Mouse (Mus musculus): ENCODE measurements at regions not wholly inside any gene's neighbourhood (a gene's known extent, or its start where the extent isn't known, plus 50 kb on each side); places are given as distances from the start of the nearest gene placed in this dataset.

DNA sequence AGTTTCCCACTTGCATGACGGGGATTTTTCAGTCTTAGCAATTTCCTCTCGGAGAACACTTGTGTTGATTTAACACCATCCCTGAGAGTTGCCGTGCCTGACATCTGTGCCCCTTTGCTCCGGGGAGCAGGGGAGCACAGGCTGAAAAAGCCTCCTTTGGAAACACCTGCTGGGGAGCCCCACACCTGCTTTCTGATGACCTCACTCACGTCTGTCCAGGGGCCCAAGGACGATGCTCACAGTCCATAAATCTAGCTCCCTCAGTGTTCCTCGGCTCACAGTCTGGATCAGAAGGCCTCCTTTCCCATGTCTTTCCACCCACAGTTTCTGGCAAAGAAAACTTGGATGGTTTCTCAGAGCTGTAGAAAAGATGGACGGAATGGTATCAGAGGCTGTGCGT is 208.7 kb downstream of the Pmp22 start:
- no peak overlapping the region for H3K27ac ChIP-seq (replicated peaks; ENCODE audit: low read depth, low read length)
- H3K4me3 ChIP-seq (ENCODE audit: insufficient read depth, low read depth, low read length), result no peak overlapping the region
- H3K4me1 ChIP-seq (ENCODE audit: control insufficient read depth, insufficient read depth, insufficient read length, low read length), result no peaks in the 10 kb centered on the region

DNA sequence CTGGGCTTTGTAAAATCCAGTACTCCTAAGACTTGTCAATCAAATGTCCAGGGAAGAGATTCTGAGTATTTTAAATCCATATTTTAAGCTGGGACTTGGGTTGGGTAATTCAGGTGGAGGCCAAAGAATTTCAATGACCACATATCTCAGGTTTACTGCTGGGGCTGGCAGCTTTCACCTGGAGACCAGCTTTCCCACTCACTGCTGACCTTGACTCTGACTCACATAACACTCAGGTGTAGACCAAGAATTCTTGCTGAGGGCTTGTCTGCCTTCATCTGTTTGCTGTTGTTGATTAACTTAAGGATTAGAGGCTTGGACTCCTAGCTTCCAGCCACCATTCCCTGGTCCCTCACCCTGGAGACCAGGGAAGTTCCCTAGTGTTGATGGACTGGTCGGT is 209.5 kb downstream of the Pmp22 start:
- Histone ChIP-seq H3K27ac (replicated peaks; ENCODE audit: low read depth, low read length) (no peak overlapping the region), H3K4me3 (ENCODE audit: insufficient read depth, low read depth, low read length) (no peak overlapping the region), H3K4me1 (ENCODE audit: control insufficient read depth, insufficient read depth, insufficient read length, low read length) (no peaks in the 10 kb centered on the region)

DNA sequence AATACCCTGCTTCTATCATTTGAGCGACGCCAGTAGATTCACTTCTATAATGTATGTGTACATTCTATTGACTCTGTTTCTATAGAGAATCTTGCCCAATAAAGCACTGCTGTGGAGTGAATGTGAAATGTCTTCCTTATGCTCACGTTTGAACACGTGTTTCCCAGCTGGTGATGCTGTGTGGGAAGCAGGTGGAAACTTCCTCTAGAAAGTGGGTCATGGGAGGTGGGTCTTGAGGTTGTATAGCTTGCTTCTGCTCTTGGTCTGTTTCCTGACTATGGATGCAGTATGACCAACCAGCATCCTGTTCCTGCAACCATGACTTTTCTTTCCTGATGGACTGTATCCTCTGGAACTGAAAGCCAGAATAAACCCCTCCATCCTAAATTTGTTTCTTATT is 216.9 kb downstream of the Pmp22 start:
- no peak overlapping the region for H3K4me3 ChIP-seq (ENCODE audit: insufficient read depth, low read depth, low read length)
- H3K4me1 ChIP-seq (ENCODE audit: control insufficient read depth, insufficient read depth, insufficient read length, low read length), result no peaks in the 10 kb centered on the region
- H3K27ac ChIP-seq (replicated peaks; ENCODE audit: low read depth, low read length), result no peak overlapping the region

DNA sequence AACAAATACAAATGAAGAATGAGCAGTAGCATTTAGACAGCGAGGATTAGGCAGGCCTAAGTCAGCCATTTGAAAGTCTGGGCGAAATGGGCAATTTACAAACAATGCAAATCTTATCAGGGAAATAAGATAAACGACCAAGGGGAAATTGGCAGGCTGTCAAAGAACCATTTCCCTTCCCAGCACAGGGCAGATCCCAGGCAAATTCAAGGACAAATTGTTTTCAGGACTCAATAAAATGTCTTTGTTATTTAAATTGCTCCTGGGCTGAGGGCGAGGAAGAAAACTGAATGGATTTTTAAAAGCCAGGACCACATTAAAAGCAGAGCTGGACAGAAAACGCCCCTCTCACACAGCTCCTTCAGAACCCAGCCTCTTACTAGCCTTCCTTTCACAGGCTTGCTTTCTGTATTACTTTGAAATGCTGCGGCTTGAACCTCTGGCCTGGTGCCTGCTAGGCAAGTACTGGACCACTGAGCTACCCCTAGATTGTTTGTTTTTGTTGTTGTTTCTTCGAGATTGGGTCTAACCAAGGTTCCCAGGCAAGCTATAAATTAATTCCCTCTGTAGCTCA is 221.4 kb downstream of the Pmp22 start:
- Histone ChIP-seq H3K27ac (replicated peaks; ENCODE audit: low read depth, low read length) (peak overlapping the region; percentile 75), H3K4me3 (ENCODE audit: insufficient read depth, low read depth, low read length) (no peak overlapping the region), H3K4me1 (ENCODE audit: control insufficient read depth, insufficient read depth, insufficient read length, low read length) (no peaks in the 10 kb centered on the region)

DNA sequence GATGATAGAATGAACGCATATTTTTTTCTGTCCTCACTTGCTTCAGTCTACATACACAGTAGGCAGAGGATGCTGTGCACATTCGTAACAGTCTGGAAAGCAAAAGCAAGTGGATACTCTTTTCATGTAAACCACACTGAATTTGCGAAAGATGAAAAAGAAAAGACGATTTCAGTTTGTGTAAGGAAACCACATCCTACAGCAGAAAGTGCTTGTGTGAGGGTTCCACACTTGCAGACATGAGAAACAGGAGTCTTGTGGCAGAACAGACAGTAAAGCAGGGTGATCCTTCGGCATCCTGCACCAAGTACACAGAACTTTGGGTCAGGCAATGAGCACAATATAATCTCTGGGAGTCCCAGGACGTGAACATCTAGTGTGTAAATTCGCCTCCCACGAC is 223.2 kb downstream of the Pmp22 start:
- H3K4me3 ChIP-seq (ENCODE audit: insufficient read depth, low read depth, low read length), result no peak overlapping the region
- no peaks in the 10 kb centered on the region for H3K4me1 ChIP-seq (ENCODE audit: control insufficient read depth, insufficient read depth, insufficient read length, low read length)
- H3K27ac ChIP-seq (replicated peaks; ENCODE audit: low read depth, low read length), result no peak overlapping the region

DNA sequence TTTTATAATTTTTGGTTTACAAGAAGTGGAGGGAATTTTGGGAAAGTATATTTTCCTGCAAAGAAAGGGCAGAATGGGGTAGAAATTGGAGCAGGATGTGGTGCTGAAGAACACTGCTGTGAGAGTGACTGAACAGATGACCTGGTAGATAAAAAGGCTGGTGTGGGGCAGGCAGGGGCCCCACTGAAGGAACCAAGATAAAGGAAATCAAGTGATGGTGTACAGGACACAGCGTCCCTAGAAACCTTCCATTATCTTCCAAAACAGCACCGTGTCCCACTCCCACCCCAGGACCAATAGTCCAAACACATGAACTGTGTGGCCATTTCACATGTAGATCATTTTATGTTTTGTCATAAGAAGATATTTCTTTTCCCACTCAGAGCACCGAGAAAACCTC is 224.2 kb downstream of the Pmp22 start:
- Histone ChIP-seq H3K27ac (replicated peaks; ENCODE audit: low read depth, low read length) (no peak overlapping the region), H3K4me1 (ENCODE audit: control insufficient read depth, insufficient read depth, insufficient read length, low read length) (no peaks in the 10 kb centered on the region), H3K4me3 (ENCODE audit: insufficient read depth, low read depth, low read length) (no peak overlapping the region)

DNA sequence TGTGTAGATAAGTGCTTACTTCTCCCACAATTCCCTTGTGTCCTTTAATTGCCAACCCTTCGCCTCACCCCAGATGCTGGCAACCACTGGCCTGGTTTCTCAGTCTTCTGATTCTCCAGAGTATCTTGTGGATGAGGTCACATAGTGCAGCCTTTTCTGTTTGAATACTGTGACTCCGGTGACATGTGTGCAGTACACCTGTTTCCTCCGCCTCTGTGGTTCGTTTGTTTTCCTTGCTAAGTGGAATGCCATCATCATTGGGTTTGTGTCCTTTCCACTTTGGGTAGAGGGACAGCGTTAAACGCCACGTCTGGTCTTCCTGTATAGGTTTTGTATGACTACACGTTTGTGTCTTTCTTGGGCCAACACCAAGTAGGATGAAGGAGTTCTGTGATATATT is 224.9 kb downstream of the Pmp22 start:
- no peaks in the 10 kb centered on the region for H3K4me1 ChIP-seq (ENCODE audit: control insufficient read depth, insufficient read depth, insufficient read length, low read length)
- no peak overlapping the region for H3K4me3 ChIP-seq (ENCODE audit: insufficient read depth, low read depth, low read length)
- H3K27ac ChIP-seq (replicated peaks; ENCODE audit: low read depth, low read length), result no peak overlapping the region

DNA sequence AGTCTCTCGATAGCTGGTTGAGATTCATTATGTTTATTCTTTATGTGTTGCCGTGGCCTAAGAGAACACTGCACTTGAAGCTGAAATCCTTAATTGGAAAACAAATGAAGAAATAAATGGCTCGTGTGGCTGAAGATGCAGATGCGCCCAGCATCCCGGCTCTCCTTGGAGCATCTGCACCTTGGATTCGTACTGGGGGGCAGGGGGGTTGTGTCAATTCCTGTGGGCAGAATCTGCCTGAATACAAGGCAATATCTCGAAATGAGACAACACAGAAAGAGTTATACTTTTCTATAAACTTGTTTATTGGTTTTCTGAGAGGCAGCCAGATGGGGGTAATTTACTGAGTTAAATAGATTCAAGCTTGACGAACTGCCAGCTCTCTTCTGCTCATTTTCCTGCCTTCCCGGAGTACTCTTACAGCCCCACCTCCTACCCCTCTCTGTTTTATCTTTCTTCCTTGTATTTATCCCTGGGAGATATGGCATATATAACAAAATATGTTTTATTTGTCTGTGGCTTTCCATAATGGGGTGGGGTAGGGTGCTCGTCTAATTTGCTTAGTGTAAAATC is 229.1 kb downstream of the Pmp22 start:
- H3K4me1 ChIP-seq (ENCODE audit: control insufficient read depth, insufficient read depth, insufficient read length, low read length), result no peaks in the 10 kb centered on the region
- H3K4me3 ChIP-seq (ENCODE audit: insufficient read depth, low read depth, low read length), result no peak overlapping the region
- no peak overlapping the region for H3K27ac ChIP-seq (replicated peaks; ENCODE audit: low read depth, low read length)

DNA sequence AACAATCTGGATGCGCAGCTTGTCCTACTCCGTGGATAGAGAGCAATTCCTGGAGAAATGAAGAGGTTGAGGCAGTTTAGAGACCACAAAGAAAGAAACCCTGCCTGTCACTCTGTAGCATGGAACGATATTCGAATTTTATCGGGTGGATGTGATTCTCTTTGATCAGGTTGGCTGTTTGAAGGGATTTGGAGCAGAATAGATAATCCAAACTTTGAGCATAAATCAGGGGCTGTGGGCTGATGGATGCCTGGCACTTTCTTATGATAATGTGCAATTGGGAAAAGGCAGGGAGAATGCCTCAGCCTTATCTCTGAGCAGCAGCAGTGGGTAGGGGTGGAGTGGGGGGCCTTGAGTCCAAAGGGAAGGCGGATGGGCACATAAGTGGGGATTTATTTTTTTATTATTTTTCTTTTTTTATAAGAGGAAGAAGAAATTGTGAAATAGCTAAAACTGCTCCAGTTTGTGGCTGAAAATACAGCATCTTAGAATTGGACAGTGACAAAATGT is 239.0 kb downstream of the Pmp22 start:
- no peak overlapping the region for H3K4me3 ChIP-seq (ENCODE audit: insufficient read depth, low read depth, low read length)
- no peaks in the 10 kb centered on the region for H3K4me1 ChIP-seq (ENCODE audit: control insufficient read depth, insufficient read depth, insufficient read length, low read length)
- H3K27ac ChIP-seq (replicated peaks; ENCODE audit: low read depth, low read length), result no peak overlapping the region

DNA sequence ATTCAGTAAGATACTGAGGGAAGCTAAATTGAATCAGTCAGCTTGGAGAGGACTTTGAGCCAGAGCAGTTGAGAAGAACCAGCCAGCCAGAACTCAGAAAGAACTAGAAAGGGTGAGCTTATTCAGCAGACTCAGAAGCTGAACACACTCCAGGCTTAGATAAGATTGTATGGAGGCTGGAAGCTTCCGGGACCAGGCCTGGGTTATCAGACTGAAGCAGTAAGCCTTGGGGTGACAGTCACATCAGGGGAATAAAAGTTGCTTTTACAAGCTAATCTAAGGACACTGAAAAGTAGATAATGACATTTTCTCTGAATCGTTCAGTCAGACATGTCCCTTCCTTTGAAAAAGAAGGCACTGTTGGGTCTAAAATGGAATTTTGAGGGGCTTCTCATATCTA is 240.7 kb downstream of the Pmp22 start:
- Histone ChIP-seq H3K27ac (replicated peaks; ENCODE audit: low read depth, low read length) (no peak overlapping the region), H3K4me3 (ENCODE audit: insufficient read depth, low read depth, low read length) (no peak overlapping the region), H3K4me1 (ENCODE audit: control insufficient read depth, insufficient read depth, insufficient read length, low read length) (no peaks in the 10 kb centered on the region)

DNA sequence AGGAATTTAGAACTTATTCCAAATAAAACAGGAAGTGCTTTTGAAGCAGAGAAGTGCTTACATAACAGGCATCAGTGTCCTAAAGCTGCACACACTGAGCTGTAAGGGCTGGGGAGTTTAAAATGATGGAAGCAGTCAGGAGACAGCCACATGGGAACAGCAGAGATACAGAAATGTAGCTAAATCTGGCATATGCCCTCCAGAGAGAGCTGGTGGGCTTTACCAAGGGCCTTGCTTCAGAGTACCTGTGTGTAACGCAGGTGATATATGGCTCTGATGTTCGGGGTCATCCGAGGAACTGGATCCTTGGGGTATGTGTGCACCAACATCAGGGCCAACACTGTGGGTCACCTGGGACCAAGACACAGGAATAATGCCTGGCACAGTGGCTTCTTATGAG is 247.5 kb downstream of the Pmp22 start:
- H3K27ac ChIP-seq (replicated peaks; ENCODE audit: low read depth, low read length), result no peak overlapping the region
- peaks cover 3% of the 10 kb centered on the region; the same call in 1 of the 2 replicates for H3K4me1 ChIP-seq (ENCODE audit: control insufficient read depth, insufficient read depth, insufficient read length, low read length)
- H3K4me3 ChIP-seq (ENCODE audit: insufficient read depth, low read depth, low read length), result no peak overlapping the region

DNA sequence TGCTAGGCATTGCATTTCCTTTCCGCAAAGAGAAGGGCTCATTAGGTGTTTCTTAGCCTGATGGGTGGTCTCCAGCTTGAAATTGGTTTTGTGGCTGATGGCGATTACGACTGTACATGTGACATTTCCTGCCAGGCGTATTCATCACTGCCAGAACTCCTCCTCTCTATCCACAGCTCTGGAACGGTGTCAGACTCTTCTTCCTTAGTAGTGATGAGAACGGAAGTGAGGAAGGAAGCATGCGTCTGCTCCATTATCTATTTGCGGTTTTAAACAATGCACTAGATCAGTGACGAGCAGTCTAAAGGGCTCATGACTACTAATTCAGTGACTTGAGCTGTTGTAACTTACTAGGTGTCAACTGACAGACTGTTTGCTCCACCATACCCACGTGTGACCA is 248.2 kb downstream of the Pmp22 start:
- peaks cover 3% of the 10 kb centered on the region; the same call in 1 of the 2 replicates for H3K4me1 ChIP-seq (ENCODE audit: control insufficient read depth, insufficient read depth, insufficient read length, low read length)
- H3K27ac ChIP-seq (replicated peaks; ENCODE audit: low read depth, low read length), result peak overlapping the region; percentile 39; the same call in 1 of the 2 replicates
- no peak overlapping the region for H3K4me3 ChIP-seq (ENCODE audit: insufficient read depth, low read depth, low read length)

DNA sequence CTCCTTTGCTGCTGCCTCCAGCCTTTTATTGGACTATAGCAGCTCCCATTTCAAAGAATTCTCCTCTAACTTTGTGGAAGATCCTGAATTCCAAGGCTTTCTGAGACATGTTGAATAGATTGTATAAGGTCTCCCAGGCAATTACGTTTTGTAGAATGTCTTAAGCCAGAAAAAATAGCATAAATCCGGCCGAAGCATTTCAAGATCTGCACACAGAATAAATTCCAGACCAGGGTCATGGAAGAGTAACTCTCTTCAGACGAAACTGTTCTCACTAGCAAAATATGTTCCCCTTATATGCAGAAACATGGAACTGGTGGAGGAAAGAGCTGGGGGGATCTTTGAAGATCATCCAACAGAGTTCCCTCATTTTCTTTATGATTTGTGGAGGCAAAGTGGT is 259.5 kb downstream of the Pmp22 start:
- no peaks in the 10 kb centered on the region for H3K4me1 ChIP-seq (ENCODE audit: control insufficient read depth, insufficient read depth, insufficient read length, low read length)
- H3K4me3 ChIP-seq (ENCODE audit: insufficient read depth, low read depth, low read length), result no peak overlapping the region
- H3K27ac ChIP-seq (replicated peaks; ENCODE audit: low read depth, low read length), result no peak overlapping the region

DNA sequence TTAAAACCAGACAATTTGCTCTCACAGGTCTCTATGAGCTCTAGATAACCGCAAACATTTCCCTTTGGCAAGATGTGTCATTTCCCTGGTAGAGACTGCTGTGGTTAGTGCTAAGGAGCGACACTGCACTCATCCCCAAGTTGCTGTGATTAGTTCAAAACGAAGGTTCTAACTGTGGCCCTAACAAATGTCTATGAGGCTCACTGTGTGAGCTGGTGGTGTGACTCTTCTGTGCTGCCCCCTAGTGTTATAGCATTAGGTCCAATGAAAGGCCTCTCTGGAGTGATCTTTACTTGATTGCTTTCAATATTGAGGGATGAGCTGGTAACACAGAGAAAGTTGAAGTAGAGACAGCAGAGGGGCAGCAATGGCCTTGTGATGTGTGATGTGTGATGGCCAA is 262.7 kb downstream of the Pmp22 start:
- no peak overlapping the region for H3K27ac ChIP-seq (replicated peaks; ENCODE audit: low read depth, low read length)
- H3K4me3 ChIP-seq (ENCODE audit: insufficient read depth, low read depth, low read length), result no peak overlapping the region
- no peaks in the 10 kb centered on the region for H3K4me1 ChIP-seq (ENCODE audit: control insufficient read depth, insufficient read depth, insufficient read length, low read length)

DNA sequence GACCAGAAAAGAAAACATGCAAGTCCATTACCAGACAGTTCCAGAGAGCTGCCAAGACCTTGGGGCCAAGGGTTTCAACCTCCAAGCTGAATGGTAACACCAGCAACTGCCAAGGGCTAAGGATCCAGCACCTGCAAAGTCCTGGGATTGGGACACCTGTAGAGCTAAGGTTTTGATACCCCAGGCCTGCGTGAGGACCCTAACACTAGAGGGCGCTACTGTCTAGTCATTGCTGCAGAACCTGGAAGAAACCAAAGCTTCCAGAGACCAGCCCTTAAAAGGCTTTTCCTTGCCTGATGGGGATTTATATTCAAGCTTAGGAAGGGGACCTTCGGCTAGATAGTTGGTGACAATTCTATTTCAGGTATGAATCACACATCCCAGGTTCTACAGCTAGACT is 263.6 kb downstream of the Pmp22 start:
- no peaks in the 10 kb centered on the region for H3K4me1 ChIP-seq (ENCODE audit: control insufficient read depth, insufficient read depth, insufficient read length, low read length)
- no peak overlapping the region for H3K27ac ChIP-seq (replicated peaks; ENCODE audit: low read depth, low read length)
- no peak overlapping the region for H3K4me3 ChIP-seq (ENCODE audit: insufficient read depth, low read depth, low read length)

DNA sequence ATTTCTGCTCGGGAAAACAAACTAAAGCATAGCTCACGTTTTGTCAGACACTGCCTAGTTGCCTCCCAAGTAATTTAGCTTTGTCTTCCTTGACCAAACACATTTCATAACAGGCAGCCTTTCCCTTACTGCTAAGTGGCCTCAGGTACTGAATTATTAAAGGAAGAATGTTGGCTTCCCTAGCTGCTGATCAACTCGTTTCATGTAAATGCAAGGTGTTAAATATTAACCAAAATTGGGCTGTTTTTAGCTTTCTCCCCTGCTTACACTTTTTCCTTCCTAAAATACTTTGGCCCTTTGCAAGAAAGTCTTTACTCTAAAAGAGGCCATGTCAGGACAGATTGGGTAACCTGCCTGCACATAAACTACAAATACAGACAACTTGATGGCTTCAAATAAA is 265.4 kb downstream of the Pmp22 start:
- H3K4me1 ChIP-seq (ENCODE audit: control insufficient read depth, insufficient read depth, insufficient read length, low read length), result no peaks in the 10 kb centered on the region
- no peak overlapping the region for H3K27ac ChIP-seq (replicated peaks; ENCODE audit: low read depth, low read length)
- H3K4me3 ChIP-seq (ENCODE audit: insufficient read depth, low read depth, low read length), result no peak overlapping the region
